Mouse (Mus musculus): ENCODE measurements at regions not wholly inside any gene's neighbourhood (a gene's known extent, or its start where the extent isn't known, plus 50 kb on each side); places are given as distances from the start of the nearest gene placed in this dataset.
A peak's percentile ranks its signal among the peaks of the same experiment; 100 is the strongest.

GRCm38 (mm10) chr13:99754701-99755100 lies 146.2 kb downstream of the Cartpt start:
- TF ChIP-seq CTCF (IDR thresholded peaks at IDR 0.05 in 2 of 3, conservative IDR thresholded peaks at IDR 0.05 in 1 of 3; ENCODE audit: control insufficient read depth in 1 of 3, insufficient read depth in 1 of 3, low read depth in 2 of 3, low read length in 3 of 3, poor library complexity in 1 of 3, severe bottlenecking in 1 of 3) = no peak
- TF ChIP-seq NRF1 (IDR thresholded peaks at IDR 0.05; ENCODE audit: insufficient read depth, low read depth, low read length, poor library complexity, severe bottlenecking) = no peak
- no peak for TF ChIP-seq GATA1 (IDR thresholded peaks at IDR 0.05; ENCODE audit: low read depth, low read length)
- TF ChIP-seq KAT2A (conservative IDR thresholded peaks at IDR 0.05; ENCODE audit: low read depth, low read length) = no peak
- TF ChIP-seq USF2 (IDR thresholded peaks at IDR 0.05; ENCODE audit: borderline replicate concordance in 1 of 2, insufficient read depth in 1 of 2, low read depth in 1 of 2, low read length in 2 of 2) = no peak
- H3K27me3 ChIP-seq (ENCODE audit: control insufficient read depth in 1 of 2, insufficient read depth in 2 of 2, low read length in 2 of 2) = no peaks in the 10 kb centered on the region
- no peaks in the 10 kb centered on the region for H3K36me3 ChIP-seq (ENCODE audit: control insufficient read depth in 1 of 2, insufficient read depth in 2 of 2, low read length in 2 of 2)
- no peak overlapping the region for H3K9ac ChIP-seq (ENCODE audit: control insufficient read depth, low read depth, low read length, poor library complexity, severe bottlenecking)
- DNase-seq (ENCODE audit: low read depth, low spot score) = no peak
- H3K9me3 ChIP-seq (replicated peaks; ENCODE audit: insufficient read depth, low read length) = no peaks in the 10 kb centered on the region
- no peak overlapping the region for H3K4me3 ChIP-seq (ENCODE audit: control insufficient read depth in 1 of 2, insufficient read depth in 1 of 2, low read depth in 2 of 2, low read length in 2 of 2)
- H3K4me1 ChIP-seq (ENCODE audit: control insufficient read depth in 1 of 2, insufficient read depth in 2 of 2, low read length in 2 of 2) = no peaks in the 10 kb centered on the region
- no peaks in the 10 kb centered on the region for H3K79me2 ChIP-seq (ENCODE audit: control insufficient read depth, insufficient read depth, low read length, poor library complexity)
- H3K27ac ChIP-seq (ENCODE audit: control insufficient read depth, low read depth, low read length) = no peak overlapping the region

GRCm38 (mm10) chr13:99754251-99754652 lies 146.6 kb downstream of the Cartpt start:
- Histone ChIP-seq H3K27ac (ENCODE audit: control insufficient read depth, low read depth, low read length) (no peak overlapping the region), H3K9ac (ENCODE audit: control insufficient read depth, low read depth, low read length, poor library complexity, severe bottlenecking) (no peak overlapping the region), H3K79me2 (ENCODE audit: control insufficient read depth, insufficient read depth, low read length, poor library complexity) (no peaks in the 10 kb centered on the region), H3K4me1 (ENCODE audit: control insufficient read depth in 1 of 2, insufficient read depth in 2 of 2, low read length in 2 of 2) (no peaks in the 10 kb centered on the region), H3K27me3 (ENCODE audit: control insufficient read depth in 1 of 2, insufficient read depth in 2 of 2, low read length in 2 of 2) (no peaks in the 10 kb centered on the region), H3K4me3 (ENCODE audit: control insufficient read depth in 1 of 2, insufficient read depth in 1 of 2, low read depth in 2 of 2, low read length in 2 of 2) (no peak overlapping the region), H3K9me3 (replicated peaks; ENCODE audit: insufficient read depth, low read length) (no peaks in the 10 kb centered on the region), H3K36me3 (ENCODE audit: control insufficient read depth in 1 of 2, insufficient read depth in 2 of 2, low read length in 2 of 2) (no peaks in the 10 kb centered on the region)
- peak; percentile 8 for DNase-seq (ENCODE audit: low read depth, low spot score)
- TF ChIP-seq E2F4 (IDR thresholded peaks at IDR 0.05; ENCODE audit: borderline replicate concordance, low read depth, low read length) = no peak
- TF ChIP-seq TCF12 (IDR thresholded peaks at IDR 0.05; ENCODE audit: low read depth, low read length) = 0 out of 2 replicates have a peak, but pooled peaks have one; percentile 26
- TF ChIP-seq MAFK (IDR thresholded peaks at IDR 0.05; ENCODE audit: borderline replicate concordance, low read depth, low read length) = no peak

GRCm38 (mm10) chr13:99753526-99753925 lies 147.4 kb downstream of the Cartpt start:
- H3K9me3 ChIP-seq (replicated peaks; ENCODE audit: insufficient read depth, low read length) = no peaks in the 10 kb centered on the region
- H3K27ac ChIP-seq (ENCODE audit: control insufficient read depth, low read depth, low read length) = no peak overlapping the region
- no peaks in the 10 kb centered on the region for H3K36me3 ChIP-seq (ENCODE audit: control insufficient read depth in 1 of 2, insufficient read depth in 2 of 2, low read length in 2 of 2)
- TF ChIP-seq RCOR1 (IDR thresholded peaks at IDR 0.05; ENCODE audit: low read depth, low read length) (no peak), ZMIZ1 (IDR thresholded peaks at IDR 0.05; ENCODE audit: low read depth, low read length) (no peak), USF1 (IDR thresholded peaks at IDR 0.05; ENCODE audit: low read depth, low read length) (no peak), NELFE (IDR thresholded peaks at IDR 0.05; ENCODE audit: low read depth, low read length) (no peak)
- no peak overlapping the region for H3K4me3 ChIP-seq (ENCODE audit: control insufficient read depth in 1 of 2, insufficient read depth in 1 of 2, low read depth in 2 of 2, low read length in 2 of 2)
- H3K4me1 ChIP-seq (ENCODE audit: control insufficient read depth in 1 of 2, insufficient read depth in 2 of 2, low read length in 2 of 2) = no peaks in the 10 kb centered on the region
- H3K9ac ChIP-seq (ENCODE audit: control insufficient read depth, low read depth, low read length, poor library complexity, severe bottlenecking) = no peak overlapping the region
- H3K79me2 ChIP-seq (ENCODE audit: control insufficient read depth, insufficient read depth, low read length, poor library complexity) = no peaks in the 10 kb centered on the region
- no peaks in the 10 kb centered on the region for H3K27me3 ChIP-seq (ENCODE audit: control insufficient read depth in 1 of 2, insufficient read depth in 2 of 2, low read length in 2 of 2)
- no peak for DNase-seq (ENCODE audit: low read depth, low spot score)
